Mouse (Mus musculus): ENCODE measurements around the gene Rabggta. TPM values are rescaled to one million over a fixed set of nuclear protein-coding genes. Genes with fewer than 3 reads are reported as not detected.
"Not testable (repeated sequence)": the region's sequence is repeated elsewhere in the genome, so short reads cannot be mapped to it uniquely, and the experiment has no call there.

The Rabggta gene
- polyA plus RNA-seq (2015; fragmentation: Nextera tagmentation; extraction: Ambion mirVana) = 56.7 and 61.4 TPM in 2 replicates

GRCm38 (mm10) chr14:55721700-55722437 lies at the start of gene Rabggta:
Rabggta (minus strand) TSS chr14:55722263.
- Histone ChIP-seq H3K4me3 (peak within 1 kb of the TSS; percentile 82), H3K36me3 (replicated peaks) (no peaks in the 10 kb centered on the region; the same call in 1 of the 2 replicates), H3K27ac (peak within 1 kb of the TSS; percentile 89), H3K4me2 (peak within 1 kb of the TSS; percentile 52), H3K27me3 (replicated peaks) (no peaks in the 10 kb centered on the region), H3K9me3 (no peaks in the 10 kb centered on the region), H3K4me1 (peaks cover 13% of the 10 kb centered on the region), H3K9ac (peak within 1 kb of the TSS; percentile 81)
- WGBS = under 1% methylated on average over 31 of the region's 50 CpGs
- peak; percentile 98 for ATAC-seq (replicated peaks)

- Histone ChIP-seq H3K9ac (no peak overlapping the region), H3K9me3 (no peaks in the 10 kb centered on the region), H3K36me3 (replicated peaks) (no peaks in the 10 kb centered on the region), H3K4me3 (no peak overlapping the region), H3K4me1 (peaks cover 12% of the 10 kb centered on the region; the same call in 1 of the 2 replicates), H3K27ac (no peak overlapping the region), H3K4me2 (no peak overlapping the region), H3K27me3 (replicated peaks) (peaks cover 51% of the 10 kb centered on the region)
- no peak for ATAC-seq (replicated peaks)
- WGBS = 75% methylated on average over 16 of the region's 16 CpGs
Measured at GRCm38 (mm10) chr14:55769087-55769703, 47.1 kb upstream of the Rabggta start.

GRCm38 (mm10) chr14:55768555-55768954 lies 46.5 kb upstream of the Rabggta start:
- no peaks in the 10 kb centered on the region for H3K36me3 ChIP-seq (replicated peaks)
- no peak overlapping the region for H3K27ac ChIP-seq
- H3K4me3 ChIP-seq = no peak overlapping the region
- H3K9ac ChIP-seq = no peak overlapping the region
- H3K4me2 ChIP-seq = no peak overlapping the region
- peaks cover 12% of the 10 kb centered on the region; the same call in 1 of the 2 replicates for H3K4me1 ChIP-seq
- no peaks in the 10 kb centered on the region for H3K9me3 ChIP-seq
- no peak for ATAC-seq (replicated peaks)
- peaks cover 53% of the 10 kb centered on the region for H3K27me3 ChIP-seq (replicated peaks)
- 90% methylated on average over 6 of the region's 6 CpGs for WGBS

- Histone ChIP-seq H3K27me3 (replicated peaks) (peaks cover 52% of the 10 kb centered on the region), H3K4me2 (peak overlapping the region; percentile 80), H3K4me3 (peak overlapping the region; percentile 45), H3K9me3 (no peaks in the 10 kb centered on the region), H3K9ac (peak overlapping the region; percentile 59), H3K4me1 (peaks cover 15% of the 10 kb centered on the region), H3K36me3 (replicated peaks) (no peaks in the 10 kb centered on the region), H3K27ac (no peak overlapping the region)
- 13% methylated on average over 52 of the region's 52 CpGs for WGBS
- ATAC-seq (replicated peaks) = peak; percentile 76
Measured at GRCm38 (mm10) chr14:55767519-55768414, 45.7 kb upstream of the Rabggta start.

GRCm38 (mm10) chr14:55765696-55766095 lies 43.6 kb upstream of the Rabggta start, which contains the start of gene Ltb4r1:
Ltb4r1 (plus strand) TSS chr14:55765962.
- Histone ChIP-seq H3K36me3 (replicated peaks) (no peaks in the 10 kb centered on the region), H3K4me1 (peaks cover 29% of the 10 kb centered on the region), H3K9ac (no peak within 1 kb of the TSS), H3K27me3 (replicated peaks) (peaks cover 59% of the 10 kb centered on the region), H3K9me3 (no peaks in the 10 kb centered on the region), H3K27ac (no peak within 1 kb of the TSS), H3K4me2 (no peak within 1 kb of the TSS), H3K4me3 (no peak within 1 kb of the TSS)
- WGBS = 79% methylated on average over 4 of the region's 4 CpGs
- ATAC-seq (replicated peaks) = no peak

- Histone ChIP-seq H3K36me3 (replicated peaks) (no peaks in the 10 kb centered on the region), H3K9ac (no peak overlapping the region), H3K9me3 (no peaks in the 10 kb centered on the region), H3K4me2 (no peak overlapping the region), H3K4me1 (peaks cover 28% of the 10 kb centered on the region), H3K4me3 (no peak overlapping the region), H3K27ac (no peak overlapping the region), H3K27me3 (replicated peaks) (peaks cover 43% of the 10 kb centered on the region)
- ATAC-seq (replicated peaks) = no peak
- WGBS = 69% methylated on average over 7 of the region's 7 CpGs
Measured at GRCm38 (mm10) chr14:55763166-55763565, 41.1 kb upstream of the Rabggta start.

GRCm38 (mm10) chr14:55762001-55762821 lies 40.1 kb upstream of the Rabggta start:
- Histone ChIP-seq H3K36me3 (replicated peaks) (no peaks in the 10 kb centered on the region), H3K4me1 (peaks cover 19% of the 10 kb centered on the region), H3K27ac (peak overlapping the region; percentile 81), H3K9me3 (no peaks in the 10 kb centered on the region), H3K4me2 (peak overlapping the region; percentile 96), H3K9ac (peak overlapping the region; percentile 71), H3K27me3 (replicated peaks) (peaks cover 40% of the 10 kb centered on the region), H3K4me3 (peak overlapping the region; percentile 51)
- WGBS = under 1% methylated on average over 77 of the region's 77 CpGs
- peak; percentile 87 for ATAC-seq (replicated peaks)

- peak within 1 kb of the TSS; percentile 51 for H3K4me3 ChIP-seq
- H3K36me3 ChIP-seq (replicated peaks) = no peaks in the 10 kb centered on the region
- ATAC-seq (replicated peaks) = no peak
- peak within 1 kb of the TSS; percentile 71 for H3K9ac ChIP-seq
- peaks cover 31% of the 10 kb centered on the region for H3K27me3 ChIP-seq (replicated peaks)
- no peaks in the 10 kb centered on the region for H3K9me3 ChIP-seq
- WGBS = 84% methylated on average over 6 of the region's 6 CpGs
- H3K4me1 ChIP-seq = peaks cover 18% of the 10 kb centered on the region
- peak within 1 kb of the TSS; percentile 81 for H3K27ac ChIP-seq
- H3K4me2 ChIP-seq = peak within 1 kb of the TSS; percentile 96
Measured at GRCm38 (mm10) chr14:55761163-55761562, 39.1 kb upstream of the Rabggta start, which contains the start of gene Ltb4r2. Ltb4r2 (plus strand) TSS chr14:55761428.

- not testable (repeated sequence) for H3K9ac ChIP-seq
- ATAC-seq (replicated peaks) = 0 out of 2 replicates have a peak, but pooled peaks have one; percentile 9
- 1% methylated on average over 6 of the region's 6 CpGs for WGBS
Measured at GRCm38 (mm10) chr14:55760156-55760555, 38.1 kb upstream of the Rabggta start.

GRCm38 (mm10) chr14:55758363-55758784 lies 36.3 kb upstream of the Rabggta start, which contains the start of gene Cideb:
Cideb (minus strand) TSS chr14:55758458.
- WGBS = 20% methylated on average over 8 of the region's 8 CpGs
- H3K36me3 ChIP-seq (replicated peaks) = peaks cover 13% of the 10 kb centered on the region; the same call in 1 of the 2 replicates
- no peaks in the 10 kb centered on the region for H3K9me3 ChIP-seq
- no peak within 1 kb of the TSS for H3K9ac ChIP-seq
- peaks cover 18% of the 10 kb centered on the region for H3K4me1 ChIP-seq
- peak within 1 kb of the TSS; percentile 10; the same call in 1 of the 2 replicates for H3K4me2 ChIP-seq
- ATAC-seq (replicated peaks) = no peak
- peaks cover 13% of the 10 kb centered on the region for H3K27me3 ChIP-seq (replicated peaks)
- H3K4me3 ChIP-seq = no peak within 1 kb of the TSS
- no peak within 1 kb of the TSS for H3K27ac ChIP-seq

More at GRCm38 (mm10) chr14:55760156-55760555, 38.1 kb upstream of the Rabggta start:
- not testable (repeated sequence) for H3K4me3 ChIP-seq; H3K9me3 ChIP-seq; H3K36me3 ChIP-seq (replicated peaks); H3K27ac ChIP-seq
- H3K4me1 ChIP-seq = peaks cover 18% of the 10 kb centered on the region
- H3K4me2 ChIP-seq = peak overlapping the region; percentile 34
- peaks cover 24% of the 10 kb centered on the region for H3K27me3 ChIP-seq (replicated peaks)

- H3K27ac ChIP-seq = no peak overlapping the region
- H3K27me3 ChIP-seq (replicated peaks) = peaks cover 10% of the 10 kb centered on the region
- peaks cover 18% of the 10 kb centered on the region for H3K36me3 ChIP-seq (replicated peaks)
- 82% methylated on average over 6 of the region's 6 CpGs for WGBS
- ATAC-seq (replicated peaks) = no peak
- H3K4me2 ChIP-seq = no peak overlapping the region
- H3K4me1 ChIP-seq = peaks cover 13% of the 10 kb centered on the region
- H3K9me3 ChIP-seq = no peaks in the 10 kb centered on the region
- no peak overlapping the region for H3K4me3 ChIP-seq
- H3K9ac ChIP-seq = no peak overlapping the region
Measured at GRCm38 (mm10) chr14:55757566-55757965, 35.5 kb upstream of the Rabggta start.
